Mouse (Mus musculus): ENCODE measurements around the gene Lyzl6. TPM values are rescaled to one million over a fixed set of nuclear protein-coding genes. Genes with fewer than 3 reads are reported as not detected.

Gene Lyzl6
- polyA plus RNA-seq, 1 experiment from 2014 or later = not detected

DNA sequence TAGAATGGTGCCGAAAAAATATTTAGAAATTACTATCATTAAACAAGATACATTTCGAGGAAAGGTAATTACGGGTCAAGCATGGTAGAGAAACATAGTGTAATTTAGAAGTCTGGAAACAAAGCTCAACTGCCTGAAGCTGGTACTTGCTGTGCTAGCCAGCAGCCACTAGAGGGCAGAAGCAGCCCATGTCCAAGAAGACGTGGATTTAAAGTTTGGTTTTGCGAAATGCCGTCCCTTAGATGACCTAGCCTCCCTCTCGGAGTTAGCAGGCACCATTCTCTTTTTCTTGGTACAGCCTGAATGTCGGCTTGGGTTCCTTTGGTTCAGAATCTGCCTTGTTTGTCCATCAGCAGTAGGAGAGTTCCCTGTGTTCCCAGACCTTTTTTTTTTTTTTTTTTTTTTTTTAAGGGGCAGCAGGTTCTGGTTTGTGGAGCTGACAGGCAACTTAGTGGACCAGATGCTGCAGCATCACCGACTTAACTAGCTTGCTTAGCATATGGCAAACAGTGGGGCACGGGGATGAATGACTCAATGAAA is 787 bp upstream of the Lyzl6 start:
- H3K27me3 ChIP-seq (replicated peaks) = peaks cover 49% of the 10 kb centered on the region
- H3K9me3 ChIP-seq (replicated peaks) = no peaks in the 10 kb centered on the region
- H3K36me3 ChIP-seq = no peaks in the 10 kb centered on the region
- WGBS (ENCODE audit: insufficient replicate concordance) = 3% methylated on average over 10 of the region's 10 CpGs
- no peak overlapping the region for H3K27ac ChIP-seq
- no peak for ATAC-seq
- no peak overlapping the region for H3K4me2 ChIP-seq
- H3K4me1 ChIP-seq = no peaks in the 10 kb centered on the region
- no peak overlapping the region for H3K9ac ChIP-seq
- H3K4me3 ChIP-seq = no peak overlapping the region

DNA sequence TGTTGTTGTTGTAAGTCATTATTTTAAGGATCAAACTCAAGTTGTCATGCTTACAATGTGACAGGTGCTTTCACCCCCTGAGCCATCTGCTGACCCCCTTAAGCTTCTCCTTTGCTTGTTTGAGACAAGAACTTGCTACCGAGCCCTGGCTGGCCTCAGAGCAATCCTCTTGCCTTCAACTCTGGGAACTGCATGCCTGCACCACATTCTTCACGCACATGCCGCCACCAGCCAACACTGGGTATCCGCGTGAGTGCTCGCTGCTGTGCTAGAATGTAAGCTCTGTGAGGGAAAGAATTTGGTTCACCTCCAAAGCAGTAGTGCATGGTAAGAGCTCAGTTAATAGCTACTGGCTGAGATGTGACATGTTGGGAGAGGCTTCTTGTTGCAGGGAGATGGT is 2.4 kb downstream of the Lyzl6 start:
- H3K9ac ChIP-seq = no peak overlapping the region
- H3K27ac ChIP-seq = no peak overlapping the region
- no peak for ATAC-seq
- H3K27me3 ChIP-seq (replicated peaks) = peaks cover 31% of the 10 kb centered on the region
- no peak overlapping the region for H3K4me3 ChIP-seq
- no peaks in the 10 kb centered on the region for H3K9me3 ChIP-seq (replicated peaks)
- 71% methylated on average over 6 of the region's 6 CpGs for WGBS (ENCODE audit: insufficient replicate concordance)
- H3K4me1 ChIP-seq = no peaks in the 10 kb centered on the region
- no peak overlapping the region for H3K4me2 ChIP-seq
- H3K36me3 ChIP-seq = no peaks in the 10 kb centered on the region

DNA sequence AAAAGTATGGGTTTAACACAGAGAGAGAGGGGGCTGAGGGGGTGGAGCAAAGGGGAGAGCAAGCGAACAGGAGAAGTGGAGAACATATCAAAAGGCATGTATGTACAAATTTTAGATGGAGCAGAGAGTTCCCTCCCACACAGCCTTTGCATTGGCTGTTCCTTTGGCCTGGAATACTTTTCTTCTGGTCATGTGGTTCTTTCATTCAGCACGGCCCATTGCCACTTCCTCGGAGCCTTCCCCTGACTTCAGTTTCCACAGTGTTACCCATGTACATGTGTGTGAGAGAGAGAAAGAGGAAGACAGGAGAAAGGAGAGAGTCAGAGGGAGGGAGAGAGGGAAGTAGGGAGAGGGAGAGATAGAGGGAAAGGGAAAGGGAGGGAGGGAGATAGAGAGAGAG is 3.2 kb downstream of the Lyzl6 start:
- no peak for ATAC-seq
- Histone ChIP-seq H3K36me3 (no peaks in the 10 kb centered on the region), H3K9me3 (replicated peaks) (no peaks in the 10 kb centered on the region), H3K4me3 (no peak overlapping the region), H3K4me2 (no peak overlapping the region), H3K27me3 (replicated peaks) (peaks cover 28% of the 10 kb centered on the region), H3K27ac (no peak overlapping the region), H3K9ac (no peak overlapping the region), H3K4me1 (no peaks in the 10 kb centered on the region)
- 59% methylated on average over 3 of the region's 3 CpGs for WGBS (ENCODE audit: insufficient replicate concordance)

DNA sequence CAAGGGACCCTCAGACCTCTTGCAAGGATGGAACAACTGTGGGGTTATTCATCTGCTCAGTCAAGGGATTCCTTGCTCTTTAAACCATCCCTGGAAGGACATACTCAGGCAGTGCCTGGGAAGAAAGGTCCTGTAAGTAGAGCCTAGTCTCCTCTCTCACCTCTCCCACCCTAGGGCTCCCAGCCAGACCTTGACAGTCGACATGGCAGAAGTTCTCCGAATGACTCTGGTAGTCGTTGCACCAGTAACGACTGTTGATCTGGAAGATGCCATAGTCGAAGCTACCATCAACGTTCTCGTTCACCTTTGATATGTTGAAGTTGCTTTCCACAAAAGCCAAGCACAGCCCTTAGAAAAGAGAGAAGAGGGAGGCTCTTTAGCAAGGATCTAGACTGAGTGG is 3.9 kb downstream of the Lyzl6 start:
- no peak overlapping the region for H3K27ac ChIP-seq
- H3K27me3 ChIP-seq (replicated peaks) = peaks cover 21% of the 10 kb centered on the region
- H3K4me1 ChIP-seq = no peaks in the 10 kb centered on the region
- H3K4me3 ChIP-seq = no peak overlapping the region
- no peak overlapping the region for H3K4me2 ChIP-seq
- 73% methylated on average over 7 of the region's 7 CpGs for WGBS (ENCODE audit: insufficient replicate concordance)
- H3K36me3 ChIP-seq = no peaks in the 10 kb centered on the region
- H3K9ac ChIP-seq = no peak overlapping the region
- no peak for ATAC-seq
- no peaks in the 10 kb centered on the region for H3K9me3 ChIP-seq (replicated peaks)

DNA sequence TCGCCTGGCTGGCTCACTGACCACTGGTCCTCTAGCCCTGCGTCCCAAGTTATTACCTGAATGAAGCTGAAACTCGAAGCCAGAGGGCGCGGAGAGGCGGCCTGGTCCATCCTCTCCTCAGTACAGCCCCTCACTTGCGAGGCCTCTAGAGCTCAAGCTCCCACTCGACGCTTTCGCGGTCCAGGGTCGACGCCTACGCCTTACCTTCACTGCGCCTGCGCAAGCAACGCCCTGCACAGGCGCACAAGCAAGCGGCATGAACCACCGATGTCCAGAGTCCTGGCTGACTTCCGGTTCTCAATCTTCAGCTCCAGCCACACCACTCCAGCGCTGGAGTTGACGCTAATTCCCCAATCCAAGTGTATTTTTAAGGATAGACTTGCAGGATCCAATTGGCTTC is 11.2 kb downstream of the Lyzl6 start:
- Histone ChIP-seq H3K4me2 (no peak overlapping the region), H3K4me1 (no peaks in the 10 kb centered on the region), H3K27ac (no peak overlapping the region), H3K9ac (no peak overlapping the region), H3K27me3 (replicated peaks) (no peaks in the 10 kb centered on the region), H3K9me3 (replicated peaks) (no peaks in the 10 kb centered on the region), H3K4me3 (no peak overlapping the region), H3K36me3 (no peaks in the 10 kb centered on the region)
- no peak for ATAC-seq
- 68% methylated on average over 23 of the region's 23 CpGs for WGBS (ENCODE audit: insufficient replicate concordance)

DNA sequence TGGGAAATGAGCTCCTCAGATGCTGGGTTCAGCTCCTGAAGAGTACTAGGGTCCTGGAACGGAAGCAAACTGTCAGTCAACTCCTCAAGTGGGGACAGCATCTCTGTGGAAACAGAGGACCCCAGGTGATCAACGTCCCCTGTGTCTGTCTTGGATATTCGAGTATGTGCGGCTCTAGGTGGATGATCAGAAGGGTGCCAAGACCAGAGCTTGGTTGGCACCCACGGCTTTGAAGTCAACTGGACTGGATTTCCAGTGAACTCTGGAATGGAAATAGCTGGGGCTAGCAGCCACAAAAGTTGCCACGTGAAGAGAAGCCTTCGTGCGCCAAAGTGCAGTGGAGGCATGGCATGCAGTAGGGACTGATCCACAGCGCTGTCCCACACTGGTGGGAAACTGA is 17.6 kb downstream of the Lyzl6 start, which contains the start of gene Gm884:
TSS of gene Gm884 (minus strand) at position 101 of the 400 bp plus-strand sequence.
- H3K27ac ChIP-seq = no peak within 1 kb of the TSS
- no peak within 1 kb of the TSS for H3K9ac ChIP-seq
- 69% methylated on average over 9 of the region's 9 CpGs for WGBS (ENCODE audit: insufficient replicate concordance)
- ATAC-seq = no peak
- no peaks in the 10 kb centered on the region for H3K36me3 ChIP-seq
- no peaks in the 10 kb centered on the region for H3K27me3 ChIP-seq (replicated peaks)
- no peak within 1 kb of the TSS for H3K4me3 ChIP-seq
- H3K9me3 ChIP-seq (replicated peaks) = no peaks in the 10 kb centered on the region
- H3K4me1 ChIP-seq = no peaks in the 10 kb centered on the region
- H3K4me2 ChIP-seq = no peak within 1 kb of the TSS

DNA sequence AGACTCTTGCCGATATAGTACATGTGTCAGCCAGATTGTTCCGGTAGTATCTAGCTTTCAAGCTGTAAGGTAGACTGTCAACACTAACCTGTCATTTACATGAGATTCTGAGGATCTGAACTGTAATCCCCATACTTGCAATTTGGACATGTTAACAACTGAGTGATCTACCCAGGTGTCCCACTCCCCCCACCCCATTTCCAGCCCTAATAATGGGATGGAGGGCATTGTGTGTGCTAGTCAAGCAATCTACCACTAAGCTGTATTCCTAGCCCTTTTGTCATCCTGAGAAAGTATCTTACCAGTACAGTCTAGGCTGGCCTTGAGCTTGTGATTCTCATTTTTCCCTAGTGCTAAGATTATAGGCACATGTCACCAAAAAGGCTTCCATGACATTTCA is 27.9 kb downstream of the Lyzl6 start:
- Histone ChIP-seq H3K27me3 (replicated peaks) (no peaks in the 10 kb centered on the region), H3K4me3 (no peak overlapping the region), H3K4me1 (no peaks in the 10 kb centered on the region), H3K27ac (no peak overlapping the region), H3K9me3 (replicated peaks) (no peaks in the 10 kb centered on the region), H3K36me3 (no peaks in the 10 kb centered on the region), H3K4me2 (no peak overlapping the region), H3K9ac (no peak overlapping the region)
- no peak for ATAC-seq
- WGBS (ENCODE audit: insufficient replicate concordance) = 83% methylated on average over 2 of the region's 2 CpGs

DNA sequence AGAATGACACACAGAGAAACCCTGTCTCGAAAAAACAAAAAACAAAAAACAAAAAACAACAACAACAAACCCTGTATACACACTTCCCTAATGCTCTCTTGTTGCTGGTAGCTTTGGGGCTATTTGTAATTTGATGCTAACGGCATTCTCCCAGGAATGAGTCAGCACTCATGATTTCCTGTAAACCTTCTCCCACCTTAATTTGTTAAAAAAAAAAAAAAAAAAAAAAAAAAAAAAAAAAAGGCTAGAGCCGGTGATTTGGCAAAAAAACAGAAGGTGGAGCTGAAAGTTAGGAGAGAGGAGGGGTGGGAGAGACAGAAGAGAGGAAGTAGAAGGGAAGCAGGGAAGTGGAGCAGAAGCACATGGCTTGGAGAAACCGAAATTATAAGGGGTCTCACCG is 32.1 kb downstream of the Lyzl6 start:
- Histone ChIP-seq H3K9me3 (replicated peaks) (no peaks in the 10 kb centered on the region), H3K4me2 (no peak overlapping the region), H3K27ac (no peak overlapping the region), H3K4me3 (no peak overlapping the region), H3K27me3 (replicated peaks) (no peaks in the 10 kb centered on the region), H3K4me1 (no peaks in the 10 kb centered on the region), H3K9ac (no peak overlapping the region), H3K36me3 (no peaks in the 10 kb centered on the region)
- WGBS (ENCODE audit: insufficient replicate concordance) = 42% methylated on average over 5 of the region's 5 CpGs
- no peak for ATAC-seq

Other genes with a start within 250 kb of the Lyzl6 start
- gene Plekhm1, start 226.2 kb downstream of the Lyzl6 start, polyA plus RNA-seq (2016; fragmentation: Nextera tagmentation; extraction: Ambion mirVana) = 5.2 and 5.3 TPM in 2 replicates
- gene Lrrc37a, start 134.3 kb downstream of the Lyzl6 start, polyA plus RNA-seq (2016; fragmentation: Nextera tagmentation; extraction: Ambion mirVana) = not detected in 2 replicates
- gene Gm884, start 17.8 kb downstream of the Lyzl6 start, polyA plus RNA-seq (2016; fragmentation: Nextera tagmentation; extraction: Ambion mirVana) = not detected in 2 replicates
- gene Rprml, start 10.7 kb upstream of the Lyzl6 start, polyA plus RNA-seq (2016; fragmentation: Nextera tagmentation; extraction: Ambion mirVana) = not detected in 2 replicates
- gene Gosr2, start 59.0 kb upstream of the Lyzl6 start, polyA plus RNA-seq (2016; fragmentation: Nextera tagmentation; extraction: Ambion mirVana) = 54.4 and 55.2 TPM in 2 replicates
- 0.12 TPM in 1 of 2 replicates, not detected in the other for gene Wnt9b, start 110.9 kb upstream of the Lyzl6 start, polyA plus RNA-seq (2016; fragmentation: Nextera tagmentation; extraction: Ambion mirVana)
- 0.04 and 0.12 TPM in 2 replicates for gene Wnt3, start 135.3 kb upstream of the Lyzl6 start, polyA plus RNA-seq (2016; fragmentation: Nextera tagmentation; extraction: Ambion mirVana)